Mouse (Mus musculus) testis, postnatal 10 days (tissue): Measurements from ENCODE around the gene Nuak2.

Source experiments
- DNase-seq: peaks from one replicate; pipeline ENCODE4 v3.0.0; 2021; ENCODE audit warnings: low spot score

Nuak2 gene

DNA sequence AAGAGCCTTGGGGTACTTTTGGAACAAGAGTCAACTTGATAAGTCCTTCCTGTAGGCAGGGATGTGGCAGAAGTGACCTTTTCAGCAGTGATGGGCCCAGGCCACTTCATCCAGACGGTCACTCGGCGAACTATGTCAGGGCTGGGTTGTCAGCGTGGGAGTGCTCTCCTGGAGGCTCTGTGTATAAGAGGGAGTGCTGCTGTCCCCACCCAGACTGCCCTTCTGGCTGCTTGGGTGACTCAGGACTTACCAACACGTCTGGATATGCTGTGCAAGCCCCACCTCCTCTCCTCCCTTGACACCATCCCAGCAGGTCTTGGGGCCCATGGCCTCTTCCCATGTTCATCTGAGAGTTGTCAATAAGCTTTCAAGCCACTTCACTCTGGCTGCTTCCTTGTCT is 37.5 kb downstream of the Nuak2 start:
- no peak for DNase-seq

GRCm38 (mm10) chr1:132354234-132354633 is 38.3 kb downstream of the Nuak2 start:
- no peak for DNase-seq

GRCm38 (mm10) chr1:132355162-132355601 is 39.3 kb downstream of the Nuak2 start:
- no peak for DNase-seq

DNA sequence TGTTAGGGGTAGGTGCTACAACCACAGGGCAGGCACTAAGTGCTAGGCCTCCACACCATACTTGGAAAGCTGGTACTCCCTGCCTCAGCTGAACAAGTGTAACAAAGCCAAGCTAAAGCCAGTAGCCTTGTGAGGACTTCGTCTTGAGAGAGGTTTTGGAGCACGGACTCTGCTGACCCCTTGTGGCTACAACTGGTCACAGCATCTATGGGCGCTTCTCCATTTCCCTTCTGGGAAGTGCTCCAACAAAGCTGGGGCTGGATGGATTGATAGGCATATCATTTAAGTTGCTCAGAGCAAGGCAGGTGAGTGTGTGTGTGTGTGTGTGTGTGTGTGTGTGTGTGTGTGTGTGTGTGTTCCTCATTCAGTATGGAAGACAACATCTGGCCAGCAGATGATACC is 39.9 kb downstream of the Nuak2 start:
- peak; percentile 87 for DNase-seq

DNA sequence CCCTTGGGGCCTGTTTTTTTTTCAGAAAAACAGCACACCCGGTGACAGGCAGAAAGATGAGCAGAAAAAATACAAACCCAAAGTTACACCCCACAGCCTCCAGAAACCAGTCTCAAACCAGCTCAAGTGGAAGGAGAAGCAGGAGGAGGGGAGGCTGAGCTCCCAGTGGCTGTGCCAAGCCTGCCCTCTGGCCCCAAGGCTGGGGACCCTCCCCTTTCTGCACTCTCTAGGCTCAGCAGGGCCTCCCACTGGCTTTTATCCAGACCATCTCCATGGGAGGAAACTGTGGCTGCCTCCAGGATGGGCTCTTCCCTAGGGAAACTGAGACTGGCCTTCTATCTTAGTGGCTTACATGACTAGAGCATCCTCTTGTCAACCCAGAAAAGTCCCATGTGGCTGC is 40.9 kb downstream of the Nuak2 start:
- DNase-seq, result no peak

DNA sequence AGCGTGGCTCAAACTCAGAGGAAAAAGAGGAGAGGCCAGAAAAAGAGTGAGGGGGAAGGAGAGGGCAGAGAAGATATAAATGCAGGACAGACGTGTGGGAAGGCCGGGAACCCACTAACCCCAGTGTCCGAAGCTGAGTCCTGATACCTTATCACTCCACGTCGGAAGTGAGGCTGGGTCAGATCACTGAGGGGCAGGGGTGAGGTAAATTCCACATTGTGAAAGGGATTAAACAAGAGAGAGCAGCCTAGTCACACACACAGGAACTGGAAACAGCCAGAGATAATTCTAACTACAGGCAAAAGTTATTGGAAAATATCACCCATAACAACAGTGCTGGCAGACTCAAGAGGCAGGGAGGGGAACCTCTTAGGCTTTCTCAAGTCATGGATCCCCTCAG is 46.0 kb downstream of the Nuak2 start:
- no peak for DNase-seq

DNA sequence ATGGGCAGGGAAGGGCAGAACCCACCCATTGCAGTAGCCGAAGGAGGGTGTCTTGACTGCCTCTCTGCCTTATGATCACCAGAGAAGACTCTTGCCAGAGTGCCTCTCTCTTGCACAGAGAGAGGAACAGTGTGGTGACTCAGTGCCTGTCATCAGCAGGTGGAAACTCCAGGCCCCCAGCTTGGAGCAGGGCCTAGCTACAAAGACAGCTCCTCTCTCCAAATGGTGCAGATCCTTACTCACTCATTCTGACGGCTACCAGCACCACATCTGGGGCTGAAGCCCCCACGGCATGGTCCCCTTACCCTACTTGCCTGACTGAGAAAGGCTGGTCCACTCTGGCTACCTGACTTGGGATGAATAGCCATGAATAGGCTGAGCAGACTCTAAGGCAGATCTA is 48.5 kb downstream of the Nuak2 start:
- no peak for DNase-seq

- DNase-seq, result no peak
Measured at GRCm38 (mm10) chr1:132364896-132365557, 49.1 kb downstream of the Nuak2 start.

DNA sequence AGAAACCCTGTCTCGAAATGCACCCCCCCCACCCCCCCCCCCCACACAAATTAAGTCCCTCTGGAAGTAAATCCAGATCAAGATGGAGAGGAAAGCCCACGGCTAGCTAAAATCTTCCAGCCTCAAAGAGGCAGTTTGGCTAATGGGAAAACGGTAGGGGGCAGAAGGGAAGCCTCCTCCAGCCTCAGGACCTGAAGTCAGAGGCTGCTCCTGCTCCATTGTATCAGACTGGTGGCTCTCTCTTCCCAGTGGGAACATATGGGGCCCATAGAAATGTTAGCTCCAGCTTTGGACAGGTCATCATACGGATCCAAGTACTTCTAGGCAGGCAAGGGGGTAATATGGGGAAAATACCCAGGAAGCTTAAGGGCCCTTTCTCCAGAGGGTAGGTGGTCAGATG is 49.7 kb downstream of the Nuak2 start:
- DNase-seq, result no peak

GRCm38 (mm10) chr1:132366235-132366634 is 50.3 kb downstream of the Nuak2 start:
- no peak for DNase-seq

GRCm38 (mm10) chr1:132366937-132367336 is 51.0 kb downstream of the Nuak2 start:
- DNase-seq, result no peak

- DNase-seq, result peak; percentile 86
Measured at GRCm38 (mm10) chr1:132367692-132368506, 52.0 kb downstream of the Nuak2 start.

DNA sequence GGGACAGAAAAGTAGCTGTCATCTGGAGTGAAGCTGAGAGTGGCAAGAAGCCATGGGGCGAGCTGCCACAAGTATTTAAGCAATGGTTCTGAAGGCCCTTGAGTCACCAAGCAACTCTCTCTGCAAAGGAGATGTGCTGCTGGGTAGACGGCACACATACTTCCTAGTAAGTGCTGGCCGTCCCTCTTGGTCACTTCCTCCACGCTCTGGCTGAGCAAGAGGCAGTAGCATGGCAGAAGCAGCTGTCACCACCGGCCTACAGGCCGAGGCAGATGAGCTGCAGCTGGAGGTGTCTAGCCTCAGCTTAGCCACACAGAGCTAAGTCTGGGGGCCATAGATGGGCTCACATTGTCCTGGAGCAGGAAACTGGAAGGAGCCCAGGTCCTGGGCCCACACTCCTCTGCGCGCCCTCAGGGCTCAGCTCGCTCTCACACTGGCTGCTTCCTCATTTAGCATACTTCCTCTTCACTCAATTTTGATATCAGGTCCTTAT is 54.8 kb downstream of the Nuak2 start:
- DNase-seq, result no peak

DNA sequence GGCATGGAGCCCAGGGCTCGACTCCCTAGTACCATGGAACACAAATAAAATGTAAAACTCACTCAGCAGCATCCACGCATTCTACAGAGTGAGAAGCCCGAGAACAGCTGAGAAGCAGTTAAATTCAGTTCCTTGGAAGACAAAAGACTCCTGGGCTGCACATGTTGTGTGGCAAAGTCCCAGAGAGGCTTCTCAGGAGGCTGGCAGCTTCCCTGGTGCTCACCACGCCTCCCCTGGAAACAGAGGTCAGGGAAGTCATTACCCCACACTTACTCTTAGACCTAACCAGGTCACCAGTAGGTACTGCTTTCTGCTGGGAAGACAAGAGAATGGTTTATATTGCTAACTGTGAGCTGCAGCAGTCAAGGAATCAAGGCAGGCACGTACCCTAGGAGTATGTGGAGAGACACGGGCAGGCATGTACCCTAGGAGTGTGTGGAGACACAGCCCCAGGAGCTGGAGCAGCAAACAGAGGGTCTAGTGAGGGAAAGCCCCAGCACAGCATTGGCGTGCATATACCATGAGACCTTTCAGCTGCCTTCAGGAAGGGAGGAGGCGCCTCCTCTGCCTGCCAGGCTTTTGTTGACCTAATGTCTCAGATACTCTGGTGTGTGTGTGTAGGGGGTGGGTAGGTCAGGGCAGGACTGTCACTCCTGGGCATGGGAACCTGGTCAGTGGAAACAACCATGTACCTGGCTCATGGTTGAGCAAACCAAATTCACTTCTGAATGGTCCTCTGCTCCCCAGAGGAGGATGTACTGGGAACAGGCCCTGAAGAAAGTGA is 55.6 kb downstream of the Nuak2 start:
- DNase-seq, result no peak

- no peak for DNase-seq
Measured at GRCm38 (mm10) chr1:132372354-132372753, 56.4 kb downstream of the Nuak2 start.

GRCm38 (mm10) chr1:132372896-132373534 is 57.1 kb downstream of the Nuak2 start:
- DNase-seq, result no peak

- peak; percentile 72 for DNase-seq
Measured at GRCm38 (mm10) chr1:132374140-132374872, 58.4 kb downstream of the Nuak2 start.

DNA sequence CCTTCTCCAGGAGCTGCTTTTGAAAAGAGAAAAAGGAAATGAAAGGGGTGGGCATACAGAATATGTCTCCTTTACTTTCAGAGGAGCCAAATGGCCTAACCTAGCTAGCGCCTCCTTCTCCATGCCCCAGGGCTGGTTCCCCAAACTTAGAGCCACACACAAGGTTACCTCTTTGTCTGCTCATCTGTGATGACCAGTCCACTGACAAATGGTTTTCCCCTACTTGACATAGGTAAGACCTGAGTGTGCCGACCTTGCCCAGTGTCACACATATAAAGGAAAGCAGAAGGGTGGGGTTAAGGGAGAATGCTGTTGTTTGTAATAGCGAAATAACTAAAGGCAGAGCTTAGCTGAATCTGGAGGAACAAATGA is 58.9 kb downstream of the Nuak2 start:
- no peak for DNase-seq

GRCm38 (mm10) chr1:132375256-132375655 is 59.3 kb downstream of the Nuak2 start:
- DNase-seq, result no peak

- peak; percentile 65 for DNase-seq
Measured at GRCm38 (mm10) chr1:132376211-132377054, 60.5 kb downstream of the Nuak2 start.

DNA sequence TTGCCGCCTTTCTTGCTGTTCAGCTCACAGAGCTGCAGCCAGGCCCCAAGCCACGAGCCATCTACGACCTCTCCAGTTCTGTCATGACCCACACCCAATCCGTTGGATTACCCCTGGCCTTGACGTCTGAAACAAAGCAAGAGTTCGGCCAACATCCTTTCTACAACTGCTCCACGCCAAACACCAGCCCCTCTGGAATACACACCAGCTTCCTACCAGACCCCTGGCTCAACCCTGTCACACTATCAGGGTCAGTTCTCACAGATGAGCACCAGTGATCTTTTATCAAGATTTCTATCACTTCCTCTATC is 61.1 kb downstream of the Nuak2 start:
- DNase-seq, result no peak
